Mouse (Mus musculus) testis, adult 2 months (tissue): ENCODE measurements at regions not wholly inside any gene's neighbourhood (a gene's known extent, or its start where the extent isn't known, plus 50 kb on each side); places are given as distances from the start of the nearest gene placed in this dataset.

ENCODE experiments used
- CTCF ChIP-seq: fragments of 200-500 bp; IDR thresholded peaks from 2 replicates; pipeline ENCODE4 v1.5.1; 2012; ENCODE audit warnings: low read depth, mild to moderate bottlenecking, inconsistent platforms, low read length, moderate library complexity; ENCODE audit not compliant: control insufficient read depth, insufficient read depth, insufficient replicate concordance
- POLR2A ChIP-seq: fragments of 200-500 bp; IDR thresholded peaks from 2 replicates; pipeline ENCODE4 v1.6.1; 2012; ENCODE audit warnings: low read depth, mild to moderate bottlenecking, inconsistent platforms, low read length, moderate library complexity; ENCODE audit not compliant: control insufficient read depth

GRCm38 (mm10) chr3:115497420-115497819, 217.5 kb downstream of the S1pr1 start:
- TF ChIP-seq CTCF (no peak), POLR2A (no peak)
